Mouse (Mus musculus) kidney, embryonic 16.5 days (tissue): ENCODE data around the gene Epha5. TPM values are rescaled to one million over a fixed set of nuclear protein-coding genes. Genes with fewer than 3 reads are reported as not detected.

ENCODE experiments used
- ATAC-seq: fragments of 200-750 bp; cut with Nextera tagmentation; 2 replicates; pipeline ENCODE4 v1.8.0; 2017; ENCODE audit warnings: moderate TSS enrichment; ENCODE audit not compliant: low FRiP score, low TSS enrichment
- H3K27ac ChIP-seq: fragments of 300-500 bp; sonication (generic); 2 replicates; pipeline ENCODE4 v1.5.1; 2014; ENCODE audit warnings: low read length
- H3K27me3 ChIP-seq: fragments of 300-500 bp; sonication (generic); 2 replicates; pipeline ENCODE4 v1.6.1; 2014; ENCODE audit warnings: low read length, control low read depth, mixed read lengths; ENCODE audit not compliant: insufficient read depth
- H3K36me3 ChIP-seq: fragments of 300-500 bp; sonication (generic); 2 replicates; pipeline ENCODE4 v1.6.1; 2014; ENCODE audit warnings: low read length, control low read depth, mixed read lengths; ENCODE audit not compliant: insufficient read depth
- H3K4me1 ChIP-seq: fragments of 300-500 bp; sonication (generic); 2 replicates; pipeline ENCODE4 v1.6.1; 2014; ENCODE audit warnings: low read length, control low read depth, mixed read lengths; ENCODE audit not compliant: insufficient read depth
- H3K4me2 ChIP-seq: fragments of 300-500 bp; sonication (generic); replicated peaks from 2 replicates; pipeline ENCODE4 v1.6.1; 2014; ENCODE audit warnings: low read depth, low read length
- H3K4me3 ChIP-seq: fragments of 300-500 bp; sonication (generic); 2 replicates; pipeline ENCODE4 v1.5.1; 2014; ENCODE audit warnings: mild to moderate bottlenecking, low read length
- H3K9ac ChIP-seq: fragments of 300-500 bp; sonication (generic); replicated peaks from 2 replicates; pipeline ENCODE4 v1.6.1; 2014; ENCODE audit warnings: low read length
- H3K9me3 ChIP-seq: fragments of 300-500 bp; sonication (generic); 2 replicates; pipeline ENCODE4 v1.6.1; 2016; ENCODE audit warnings: low read length, control low read depth
- WGBS: fragments of 180-500 bp; shearing (Covaris S2); extraction: QIAGEN DNeasy Blood & Tissue Kit; methylation state at CpG from one replicate; pipeline ENCODE4 v1.1.7; 2014; 5-methylcytosine and 5-hydroxymethylcytosine counted together
- polyA plus RNA-seq: library from polyadenylated mRNA; unstranded; fragments of >200 nt; fragmentation: Nextera tagmentation; extraction: Ambion mirVana; gene quantifications from 2 replicates; pipeline ENCODE4 v1.2.1, GENCODE M21; 2015

Epha5 gene
- polyA plus RNA-seq, 1 experiment from 2014 or later = 0.30 TPM

DNA sequence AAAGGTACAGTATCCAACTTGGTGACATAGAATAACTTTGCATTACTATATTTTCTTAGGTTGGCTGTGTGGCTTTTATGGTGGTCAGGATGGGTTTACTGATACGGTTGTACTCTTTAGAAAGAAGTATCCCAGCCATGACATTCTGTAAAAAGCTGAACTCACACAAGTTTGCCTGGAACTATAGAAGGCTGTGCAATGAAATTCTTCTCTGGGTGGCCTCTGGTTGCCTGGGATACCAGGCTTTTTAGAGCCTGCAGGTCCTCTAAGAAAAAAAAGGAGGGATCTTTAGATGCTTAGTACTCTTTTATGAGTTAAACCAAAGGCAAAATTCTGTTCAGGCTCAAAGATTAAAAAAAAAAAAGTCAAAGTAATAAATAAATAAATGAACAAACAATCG, 208.6 kb downstream of the Epha5 start:
- no peak overlapping the region for H3K9ac ChIP-seq
- no peaks in the 10 kb centered on the region for H3K36me3 ChIP-seq
- H3K4me3 ChIP-seq = no peak overlapping the region
- no peaks in the 10 kb centered on the region for H3K27me3 ChIP-seq
- no peak overlapping the region for H3K4me2 ChIP-seq
- H3K4me1 ChIP-seq = no peaks in the 10 kb centered on the region
- H3K27ac ChIP-seq = no peak overlapping the region
- no peaks in the 10 kb centered on the region for H3K9me3 ChIP-seq
- ATAC-seq = no peak
- WGBS = 78% methylated on average over 2 of the region's 2 CpGs

DNA sequence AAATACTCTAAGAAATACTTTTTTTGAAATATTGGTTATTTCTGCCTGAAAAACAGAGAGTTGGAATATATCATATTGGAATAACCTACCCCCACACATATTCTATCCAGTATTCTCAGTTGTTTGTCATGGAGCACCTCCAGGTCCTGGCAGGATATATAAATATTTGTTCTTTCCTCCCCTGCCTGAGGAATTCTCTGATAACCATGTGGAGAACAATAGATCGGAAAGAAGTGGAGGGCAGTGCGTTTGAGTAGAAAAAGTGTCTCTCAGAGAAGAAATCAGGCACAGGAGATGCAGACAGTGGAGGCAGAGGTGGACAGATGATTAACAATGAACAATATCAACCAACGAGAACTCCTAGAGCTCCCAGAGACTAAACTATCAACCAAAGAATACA, 223.8 kb downstream of the Epha5 start:
- H3K36me3 ChIP-seq = no peaks in the 10 kb centered on the region
- ATAC-seq = no peak
- H3K4me1 ChIP-seq = no peaks in the 10 kb centered on the region
- 35% methylated on average over 3 of the region's 3 CpGs for WGBS
- no peak overlapping the region for H3K27ac ChIP-seq
- H3K9ac ChIP-seq = no peak overlapping the region
- H3K4me2 ChIP-seq = no peak overlapping the region
- H3K4me3 ChIP-seq = no peak overlapping the region
- H3K27me3 ChIP-seq = no peaks in the 10 kb centered on the region
- no peaks in the 10 kb centered on the region for H3K9me3 ChIP-seq

DNA sequence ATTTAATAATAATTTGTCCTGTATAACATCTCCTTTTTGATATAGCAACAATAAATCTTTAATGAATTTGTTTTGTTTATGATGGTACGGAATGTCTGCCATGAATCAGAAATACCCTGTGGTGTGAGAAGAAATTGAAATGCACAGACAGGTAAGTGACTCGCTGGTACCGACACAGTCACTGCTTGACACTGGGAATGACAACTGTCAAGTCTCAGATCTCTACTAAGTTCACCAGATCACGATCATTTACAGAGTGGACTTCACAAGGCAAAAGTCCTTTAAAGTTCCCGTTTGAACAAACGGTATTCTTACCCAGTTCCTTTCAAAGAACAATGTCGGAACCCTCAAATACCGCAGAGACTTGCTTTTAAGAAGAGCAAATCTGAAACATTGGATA, 233.0 kb downstream of the Epha5 start:
- Histone ChIP-seq H3K4me1 (no peaks in the 10 kb centered on the region), H3K27me3 (no peaks in the 10 kb centered on the region), H3K27ac (no peak overlapping the region), H3K9ac (no peak overlapping the region), H3K9me3 (no peaks in the 10 kb centered on the region), H3K4me2 (no peak overlapping the region), H3K36me3 (no peaks in the 10 kb centered on the region), H3K4me3 (no peak overlapping the region)
- 90% methylated on average over 8 of the region's 8 CpGs for WGBS
- no peak for ATAC-seq

DNA sequence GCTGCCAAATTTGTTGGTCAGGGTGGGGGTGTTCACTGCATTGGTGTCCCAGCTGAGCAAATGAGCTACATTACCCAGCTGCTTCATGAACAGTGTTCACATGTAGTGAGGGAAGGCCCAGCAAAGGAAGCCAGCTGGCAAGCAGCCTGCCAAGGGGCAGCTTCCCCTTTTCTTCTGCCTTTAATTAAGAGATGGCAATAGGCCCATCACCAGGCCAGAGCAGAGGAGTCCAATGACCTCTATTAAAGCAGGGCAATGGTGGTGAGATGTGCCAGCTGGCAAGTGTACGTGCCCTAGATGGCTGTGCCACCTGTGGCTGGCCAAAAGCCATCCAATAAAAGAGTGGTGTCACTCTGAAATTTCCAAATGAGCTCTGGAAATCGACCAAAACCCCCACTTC, 264.1 kb downstream of the Epha5 start:
- H3K9me3 ChIP-seq = no peaks in the 10 kb centered on the region
- H3K27ac ChIP-seq = no peak overlapping the region
- no peaks in the 10 kb centered on the region for H3K27me3 ChIP-seq
- H3K4me2 ChIP-seq = no peak overlapping the region
- no peaks in the 10 kb centered on the region for H3K4me1 ChIP-seq
- ATAC-seq = no peak
- H3K36me3 ChIP-seq = no peaks in the 10 kb centered on the region
- H3K4me3 ChIP-seq = no peak overlapping the region
- 59% methylated on average over 2 of the region's 2 CpGs for WGBS
- no peak overlapping the region for H3K9ac ChIP-seq

DNA sequence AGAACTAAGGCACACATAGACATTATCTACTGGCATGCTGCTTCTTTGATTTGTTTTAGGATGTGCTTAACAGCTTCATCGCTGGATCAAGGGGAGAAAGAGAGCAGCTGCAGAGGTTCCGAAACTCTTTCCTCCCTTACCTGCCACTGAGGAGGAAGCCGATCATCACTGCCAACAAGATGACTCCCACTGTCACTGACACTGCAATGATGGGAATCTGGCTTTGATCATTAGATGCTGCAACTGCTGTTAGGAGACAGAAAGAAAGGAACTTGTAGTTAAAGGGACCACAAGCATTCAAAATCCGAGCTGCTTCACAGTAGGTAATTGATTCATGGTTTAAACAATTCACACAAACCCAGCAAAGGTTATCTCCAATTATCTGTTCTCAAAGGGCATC, 275.0 kb downstream of the Epha5 start:
- Histone ChIP-seq H3K4me1 (no peaks in the 10 kb centered on the region), H3K27ac (no peak overlapping the region), H3K36me3 (no peaks in the 10 kb centered on the region), H3K9ac (no peak overlapping the region), H3K9me3 (no peaks in the 10 kb centered on the region), H3K27me3 (no peaks in the 10 kb centered on the region), H3K4me3 (no peak overlapping the region), H3K4me2 (no peak overlapping the region)
- WGBS = 56% methylated on average over 4 of the region's 4 CpGs
- ATAC-seq = no peak

DNA sequence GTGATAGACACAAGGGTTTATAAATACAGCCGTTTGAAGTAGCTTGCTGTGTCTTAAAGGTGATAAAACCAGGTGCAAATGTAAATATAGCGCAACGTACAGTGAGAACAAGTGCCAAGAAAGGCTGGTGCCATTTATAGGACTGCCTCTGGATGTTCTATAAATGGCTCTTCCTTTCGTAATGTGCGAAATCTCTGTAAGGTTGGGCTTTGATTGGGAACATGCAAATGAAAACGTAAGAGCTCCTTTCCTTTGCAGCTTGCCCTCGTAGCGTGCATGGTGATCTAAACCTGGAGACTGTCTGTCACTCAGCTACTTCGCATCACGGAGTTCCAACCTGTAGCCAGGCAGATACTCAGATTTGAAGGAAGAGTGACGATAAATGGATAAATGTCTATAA, 321.2 kb downstream of the Epha5 start:
- Histone ChIP-seq H3K9ac (no peak overlapping the region), H3K4me1 (no peaks in the 10 kb centered on the region), H3K27ac (no peak overlapping the region), H3K27me3 (no peaks in the 10 kb centered on the region), H3K4me3 (no peak overlapping the region), H3K4me2 (no peak overlapping the region), H3K36me3 (no peaks in the 10 kb centered on the region), H3K9me3 (no peaks in the 10 kb centered on the region)
- no peak for ATAC-seq
- WGBS = 86% methylated on average over 11 of the region's 11 CpGs

DNA sequence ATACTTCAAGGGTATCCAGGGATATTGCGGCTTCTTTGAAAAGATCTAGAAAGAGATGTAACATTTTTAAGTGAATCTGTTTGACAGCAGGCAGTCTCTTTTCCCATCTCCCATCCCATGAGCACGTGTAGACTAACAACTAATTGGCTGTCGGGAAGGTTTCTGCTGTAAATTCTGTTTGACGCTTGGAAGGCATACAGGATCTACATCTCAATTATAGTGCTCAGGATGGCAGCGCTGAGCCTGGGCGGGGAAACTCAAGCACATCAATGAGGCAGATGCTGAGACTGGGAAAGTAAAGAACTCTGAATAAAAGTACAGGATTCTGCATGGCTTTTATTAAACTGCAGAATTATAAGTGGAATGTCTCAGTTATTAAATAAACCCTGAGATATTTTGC, 335.9 kb downstream of the Epha5 start:
- no peak overlapping the region for H3K4me3 ChIP-seq
- WGBS = 60% methylated on average over 6 of the region's 6 CpGs
- H3K36me3 ChIP-seq = no peaks in the 10 kb centered on the region
- no peak overlapping the region for H3K27ac ChIP-seq
- no peaks in the 10 kb centered on the region for H3K27me3 ChIP-seq
- H3K4me2 ChIP-seq = no peak overlapping the region
- H3K4me1 ChIP-seq = no peaks in the 10 kb centered on the region
- no peak overlapping the region for H3K9ac ChIP-seq
- H3K9me3 ChIP-seq = no peaks in the 10 kb centered on the region
- no peak for ATAC-seq

DNA sequence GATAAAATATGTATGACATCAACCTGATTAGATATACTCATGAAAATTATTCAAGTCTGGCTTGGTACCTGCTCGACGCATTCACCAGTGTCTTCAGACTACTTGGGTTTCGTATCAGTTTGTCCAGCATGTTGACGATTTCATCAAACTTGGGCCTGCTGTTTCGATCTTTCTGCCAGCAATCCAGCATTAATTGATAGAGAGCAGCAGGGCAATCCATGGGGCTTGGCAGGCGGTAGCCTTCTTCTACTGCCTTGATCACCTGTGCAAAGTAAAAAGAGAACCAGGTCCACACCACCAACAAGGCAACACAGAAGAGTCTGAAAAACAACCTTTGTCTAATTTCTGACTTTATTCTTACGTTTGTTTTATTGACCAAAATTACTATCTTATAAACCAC, 346.2 kb downstream of the Epha5 start:
- WGBS = 90% methylated on average over 7 of the region's 7 CpGs
- Histone ChIP-seq H3K9ac (no peak overlapping the region), H3K4me1 (no peaks in the 10 kb centered on the region), H3K27me3 (no peaks in the 10 kb centered on the region), H3K9me3 (no peaks in the 10 kb centered on the region), H3K4me2 (no peak overlapping the region), H3K4me3 (no peak overlapping the region), H3K27ac (no peak overlapping the region), H3K36me3 (no peaks in the 10 kb centered on the region)
- ATAC-seq = no peak

DNA sequence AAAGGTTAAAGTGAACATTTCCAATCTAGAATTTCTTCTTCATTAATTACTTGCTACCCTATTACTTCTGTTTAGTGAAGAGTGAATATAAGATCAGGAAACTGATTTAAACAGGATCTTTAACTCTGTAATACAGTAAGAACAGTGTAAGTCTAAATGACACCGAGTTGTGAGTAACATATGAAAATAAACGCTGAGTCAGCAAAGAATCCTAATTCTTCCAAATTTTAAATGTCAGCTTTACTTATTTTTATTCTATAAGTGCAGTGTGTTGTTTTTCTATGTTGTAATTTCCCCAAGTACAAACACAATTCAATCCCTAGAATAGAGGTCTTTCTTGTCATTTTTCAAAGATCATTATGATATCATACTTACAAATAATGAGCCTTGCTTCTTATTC, 363.3 kb downstream of the Epha5 start:
- Histone ChIP-seq H3K4me1 (no peaks in the 10 kb centered on the region), H3K27me3 (no peaks in the 10 kb centered on the region), H3K36me3 (no peaks in the 10 kb centered on the region), H3K4me2 (no peak overlapping the region), H3K4me3 (no peak overlapping the region), H3K9ac (no peak overlapping the region), H3K9me3 (no peaks in the 10 kb centered on the region), H3K27ac (no peak overlapping the region)
- 89% methylated on average over 2 of the region's 2 CpGs for WGBS
- no peak for ATAC-seq

DNA sequence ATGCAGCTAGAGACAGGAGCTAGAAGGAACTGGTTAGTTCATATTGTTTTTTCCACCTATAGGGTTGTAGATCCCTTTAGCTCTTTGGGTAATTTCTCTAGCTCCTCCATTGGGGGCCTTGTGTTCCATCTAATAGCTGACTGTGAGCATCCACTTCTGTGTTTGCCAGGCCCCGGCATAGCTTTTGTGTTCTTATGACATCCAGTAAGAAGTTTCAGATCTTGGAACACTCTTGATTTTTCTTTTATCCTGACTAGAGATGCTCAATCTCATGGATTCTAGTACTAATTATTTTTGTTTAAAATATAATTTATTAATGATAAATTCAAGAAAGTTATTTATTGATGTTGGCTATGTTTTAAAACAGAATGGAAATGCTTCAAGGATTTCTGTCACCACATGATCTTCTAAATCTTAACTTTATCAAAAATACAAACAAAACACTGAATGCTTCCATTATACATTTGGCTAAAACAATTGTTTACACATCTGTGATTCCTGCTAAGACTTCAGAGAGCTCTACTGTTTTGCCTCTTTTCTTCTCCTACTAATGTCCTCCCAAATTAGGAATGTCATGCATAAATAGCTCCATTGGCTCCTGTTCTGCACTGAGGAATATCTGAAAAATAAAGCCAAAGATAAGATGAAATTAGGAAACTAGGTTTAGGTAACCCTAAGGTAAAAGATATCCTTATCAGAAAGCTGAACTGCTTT, 379.8 kb downstream of the Epha5 start:
- Histone ChIP-seq H3K9me3 (no peaks in the 10 kb centered on the region), H3K36me3 (no peaks in the 10 kb centered on the region), H3K4me1 (no peaks in the 10 kb centered on the region), H3K27me3 (no peaks in the 10 kb centered on the region), H3K4me2 (no peak overlapping the region), H3K9ac (no peak overlapping the region), H3K4me3 (no peak overlapping the region), H3K27ac (no peak overlapping the region)
- WGBS = 94% methylated on average over 1 of the region's 1 CpGs
- ATAC-seq = no peak
